Mouse (Mus musculus) granulocyte monocyte progenitor cell, adult 5-6 weeks (primary cell): ENCODE results near the gene Mcur1. TPM values are rescaled to one million over a fixed set of nuclear protein-coding genes. Genes with fewer than 3 reads are reported as not detected.

ENCODE experiments used
- ATAC-seq: replicated peaks from 2 replicates; pipeline ENCODE4 v1.8.0; 2016; ENCODE audit warnings: mild to moderate bottlenecking, moderate TSS enrichment, inconsistent platforms; ENCODE audit not compliant: poor library complexity, severe bottlenecking
- total RNA-seq, 2 experiments: library from RNA; stranded (forward) in 1 of 2; stranded (reverse) in 1 of 2; fragments of 200-712, 200-1000 nt in 1 of 2; fragments of >200 nt in 1 of 2; fragmentation: Nextera tagmentation in 1 of 2; gene quantifications; 2 replicates each; pipeline ENCODE4 v1.2.3; 2014 to 2017

Mcur1 gene
- total RNA-seq, 2 experiments from 2014 or later: 12.4 to 19.3 TPM

GRCm38 (mm10) chr13:43495645-43496044, 64.3 kb downstream of the Mcur1 start:
- no peak for ATAC-seq

GRCm38 (mm10) chr13:43493725-43494124, 66.3 kb downstream of the Mcur1 start:
- ATAC-seq: peak; percentile 58

- no peak for ATAC-seq
These were observed 66.9 kb downstream of the Mcur1 start for GRCm38 (mm10) chr13:43493058-43493481.

Other genes starting within 250 kb of the Mcur1 start
- gene Sirt5, start 194.7 kb downstream of the Mcur1 start, total RNA-seq (2014; fragmentation: Nextera tagmentation): 5.2 and 15.7 TPM in 2 replicates
- gene Sirt5, start 194.7 kb downstream of the Mcur1 start, total RNA-seq (2017): 5.2 and 6.0 TPM in 2 replicates
- 155 and 192 TPM in 2 replicates for gene Nol7, start 161.8 kb downstream of the Mcur1 start, total RNA-seq (2014; fragmentation: Nextera tagmentation)
- gene Nol7, start 161.8 kb downstream of the Mcur1 start, total RNA-seq (2017): 226 and 290 TPM in 2 replicates
- gene Ranbp9, start 78.9 kb downstream of the Mcur1 start, total RNA-seq (2014; fragmentation: Nextera tagmentation): 41.5 and 46.1 TPM in 2 replicates
- 56.4 and 84.0 TPM in 2 replicates for gene Ranbp9, start 78.9 kb downstream of the Mcur1 start, total RNA-seq (2017)
- not detected in 2 replicates for gene Rnf182, start 55.5 kb upstream of the Mcur1 start, total RNA-seq (2014; fragmentation: Nextera tagmentation)
- not detected in 2 replicates for gene Rnf182, start 55.5 kb upstream of the Mcur1 start, total RNA-seq (2017)
- gene Cd83, start 224.6 kb upstream of the Mcur1 start, total RNA-seq (2014; fragmentation: Nextera tagmentation): not detected in 2 replicates
- 0.43 TPM in 1 of 2 replicates, not detected in the other for gene Cd83, start 224.6 kb upstream of the Mcur1 start, total RNA-seq (2017)